Mouse (Mus musculus) stomach, embryonic 15.5 days (tissue): ENCODE measurements around the gene Fbl. TPM values are rescaled to one million over a fixed set of nuclear protein-coding genes. Genes with fewer than 3 reads are reported as not detected.
"Not testable (repeated sequence)": the region's sequence is repeated elsewhere in the genome, so short reads cannot be mapped to it uniquely, and the experiment has no call there.

ENCODE experiments used
- ATAC-seq: fragments of 200-750 bp; cut with Nextera tagmentation; 2 replicates; pipeline ENCODE4 v1.8.0; 2017; ENCODE audit warnings: low read depth, moderate number of reproducible peaks, moderate TSS enrichment; ENCODE audit not compliant: insufficient read depth, low FRiP score
- H3K27ac ChIP-seq: fragments of 300-500 bp; sonication (generic); 2 replicates; pipeline ENCODE4 v1.5.1; 2015; ENCODE audit warnings: mild to moderate bottlenecking, inconsistent platforms
- H3K27me3 ChIP-seq: fragments of 300-500 bp; sonication (generic); replicated peaks from 2 replicates; pipeline ENCODE4 v1.6.1; 2015; ENCODE audit warnings: inconsistent platforms
- H3K36me3 ChIP-seq: fragments of 300-500 bp; sonication (generic); 2 replicates; pipeline ENCODE4 v1.6.1; 2015; ENCODE audit warnings: inconsistent platforms
- H3K4me1 ChIP-seq: fragments of 300-500 bp; sonication (generic); 2 replicates; pipeline ENCODE4 v1.6.1; 2015; ENCODE audit warnings: inconsistent platforms
- H3K4me2 ChIP-seq: fragments of 300-500 bp; sonication (generic); 2 replicates; pipeline ENCODE4 v1.6.1; 2015; ENCODE audit warnings: mild to moderate bottlenecking, inconsistent platforms
- H3K4me3 ChIP-seq: fragments of 300-500 bp; sonication (generic); replicated peaks from 2 replicates; pipeline ENCODE4 v1.5.1; 2015; ENCODE audit warnings: inconsistent platforms
- H3K9ac ChIP-seq: fragments of 300-500 bp; sonication (generic); 2 replicates; pipeline ENCODE4 v1.6.1; 2015; ENCODE audit warnings: inconsistent platforms
- H3K9me3 ChIP-seq: fragments of 300-500 bp; sonication (generic); 2 replicates; pipeline ENCODE4 v1.6.1; 2016; ENCODE audit warnings: inconsistent platforms
- WGBS: fragments of 180-500 bp; shearing (Covaris S2); methylation state at CpG from one replicate; pipeline ENCODE4 v1.1.7; 2015; 5-methylcytosine and 5-hydroxymethylcytosine counted together
- polyA plus RNA-seq: library from polyadenylated mRNA; unstranded; fragments of >200 nt; fragmentation: Nextera tagmentation; extraction: Ambion mirVana; gene quantifications from 2 replicates; pipeline ENCODE4 v1.2.1, GENCODE M21; 2015

Gene Fbl
- polyA plus RNA-seq, 1 experiment from 2014 or later, result 108 TPM

DNA sequence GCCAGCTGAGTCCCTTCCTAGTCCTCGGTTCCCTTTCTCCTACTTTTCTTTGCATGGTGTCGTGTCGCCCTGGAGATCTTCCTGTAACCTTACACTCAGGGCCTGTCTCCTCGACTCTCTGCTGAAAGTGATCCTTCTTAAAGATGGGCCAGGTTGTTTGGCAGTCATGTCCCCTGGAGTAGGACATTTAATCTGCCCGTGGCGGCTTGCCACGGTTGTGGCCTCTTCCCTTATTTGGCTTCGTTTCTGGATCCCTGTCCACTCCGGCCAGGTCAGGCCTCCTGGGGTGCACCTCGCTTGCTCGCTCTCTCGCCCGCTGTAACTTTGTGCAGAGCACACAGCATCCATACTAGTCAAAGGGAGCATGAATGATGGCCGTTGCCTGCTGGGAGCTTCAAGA, 27.0 kb downstream of the Fbl start:
- Histone ChIP-seq H3K9ac (no peak overlapping the region), H3K4me1 (no peaks in the 10 kb centered on the region), H3K27ac (no peak overlapping the region), H3K4me3 (no peak overlapping the region), H3K27me3 (no peaks in the 10 kb centered on the region), H3K36me3 (peaks cover 14% of the 10 kb centered on the region; the same call in 1 of the 2 replicates), H3K9me3 (no peaks in the 10 kb centered on the region), H3K4me2 (no peak overlapping the region)
- WGBS, result 72% methylated on average over 14 of the region's 14 CpGs
- no peak for ATAC-seq

GRCm38 (mm10) chr7:28199054-28199453, 29.5 kb downstream of the Fbl start:
- H3K4me3 ChIP-seq, result no peak overlapping the region
- no peak overlapping the region for H3K27ac ChIP-seq
- no peak overlapping the region for H3K9ac ChIP-seq
- H3K9me3 ChIP-seq, result no peaks in the 10 kb centered on the region
- H3K36me3 ChIP-seq, result peaks cover 9% of the 10 kb centered on the region; the same call in 1 of the 2 replicates
- no peaks in the 10 kb centered on the region for H3K4me1 ChIP-seq
- WGBS, result 64% methylated on average over 4 of the region's 4 CpGs
- H3K27me3 ChIP-seq, result no peaks in the 10 kb centered on the region
- no peak overlapping the region for H3K4me2 ChIP-seq
- ATAC-seq, result no peak

- Histone ChIP-seq H3K36me3 (no peaks in the 10 kb centered on the region), H3K4me3 (no peak overlapping the region), H3K9me3 (no peaks in the 10 kb centered on the region), H3K4me2 (no peak overlapping the region), H3K27me3 (no peaks in the 10 kb centered on the region), H3K27ac (no peak overlapping the region), H3K4me1 (no peaks in the 10 kb centered on the region), H3K9ac (no peak overlapping the region)
- 49% methylated on average over 19 of the region's 19 CpGs for whole genome bisulfite sequencing
- no peak for ATAC-seq
These were observed 33.9 kb downstream of the Fbl start for GRCm38 (mm10) chr7:28203207-28204108.

- H3K27me3 ChIP-seq, result no peaks in the 10 kb centered on the region
- no peak overlapping the region for H3K4me2 ChIP-seq
- no peaks in the 10 kb centered on the region for H3K36me3 ChIP-seq
- H3K9me3 ChIP-seq, result no peaks in the 10 kb centered on the region
- no peaks in the 10 kb centered on the region for H3K4me1 ChIP-seq
- H3K4me3 ChIP-seq, result no peak overlapping the region
- no peak overlapping the region for H3K9ac ChIP-seq
- no peak overlapping the region for H3K27ac ChIP-seq
- ATAC-seq, result no peak
- WGBS, result 69% methylated on average over 4 of the region's 4 CpGs
These were observed 36.6 kb downstream of the Fbl start for GRCm38 (mm10) chr7:28206044-28206600.

DNA sequence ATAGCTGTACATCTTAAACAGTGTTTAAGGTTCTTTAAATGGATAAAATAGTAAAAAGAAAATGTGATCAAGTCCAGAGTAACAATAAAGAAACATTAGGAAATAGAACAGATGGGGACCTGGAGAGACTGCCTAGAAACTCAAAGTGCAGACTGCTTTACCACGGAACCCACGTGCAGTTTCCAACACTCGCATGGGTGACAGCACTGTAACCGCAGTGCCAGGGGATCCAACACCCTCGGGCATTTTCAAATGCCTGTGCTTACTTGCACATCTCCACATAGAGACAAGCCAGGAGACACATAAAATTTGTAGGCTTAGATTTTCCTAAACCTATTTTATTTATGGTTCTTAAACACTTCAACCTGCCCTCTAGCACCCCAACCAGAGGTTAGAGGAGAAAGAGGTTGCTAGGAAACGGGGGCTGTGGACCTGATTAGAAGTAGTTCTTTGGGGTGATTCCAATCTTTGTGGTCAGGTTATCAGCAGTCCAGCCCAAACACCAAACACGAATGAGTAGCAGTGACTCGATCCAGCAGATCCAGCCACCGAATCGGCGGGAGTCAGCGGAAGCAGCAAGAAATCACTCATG, 39.0 kb downstream of the Fbl start:
- H3K4me2 ChIP-seq, result peak overlapping the region; percentile 56
- no peaks in the 10 kb centered on the region for H3K9me3 ChIP-seq
- no peaks in the 10 kb centered on the region for H3K27me3 ChIP-seq
- WGBS, result 33% methylated on average over 12 of the region's 12 CpGs
- peak overlapping the region; percentile 33 for H3K4me3 ChIP-seq
- no peak overlapping the region for H3K9ac ChIP-seq
- no peak overlapping the region for H3K27ac ChIP-seq
- H3K36me3 ChIP-seq, result no peaks in the 10 kb centered on the region
- H3K4me1 ChIP-seq, result no peaks in the 10 kb centered on the region
- peak; percentile 35; the same call in 1 of the 2 replicates for ATAC-seq

- Histone ChIP-seq H3K4me2 (peak overlapping the region; percentile 56), H3K9ac (no peak overlapping the region), H3K9me3 (no peaks in the 10 kb centered on the region), H3K4me1 (no peaks in the 10 kb centered on the region), H3K36me3 (no peaks in the 10 kb centered on the region), H3K27ac (no peak overlapping the region; the same call in 1 of the 2 replicates), H3K27me3 (no peaks in the 10 kb centered on the region), H3K4me3 (peak overlapping the region; percentile 33)
- 45% methylated on average over 19 of the region's 19 CpGs for WGBS
- ATAC-seq, result peak; percentile 78; the same call in 1 of the 2 replicates
These were observed 39.5 kb downstream of the Fbl start for GRCm38 (mm10) chr7:28208988-28209508.

- no peak for ATAC-seq
- Histone ChIP-seq H3K4me2 (no peak overlapping the region), H3K9ac (no peak overlapping the region), H3K4me3 (no peak overlapping the region), H3K36me3 (no peaks in the 10 kb centered on the region), H3K27me3 (no peaks in the 10 kb centered on the region), H3K4me1 (no peaks in the 10 kb centered on the region), H3K27ac (no peak overlapping the region), H3K9me3 (no peaks in the 10 kb centered on the region)
- 47% methylated on average over 5 of the region's 5 CpGs for WGBS
These were observed 41.2 kb downstream of the Fbl start for GRCm38 (mm10) chr7:28210731-28211130.

DNA sequence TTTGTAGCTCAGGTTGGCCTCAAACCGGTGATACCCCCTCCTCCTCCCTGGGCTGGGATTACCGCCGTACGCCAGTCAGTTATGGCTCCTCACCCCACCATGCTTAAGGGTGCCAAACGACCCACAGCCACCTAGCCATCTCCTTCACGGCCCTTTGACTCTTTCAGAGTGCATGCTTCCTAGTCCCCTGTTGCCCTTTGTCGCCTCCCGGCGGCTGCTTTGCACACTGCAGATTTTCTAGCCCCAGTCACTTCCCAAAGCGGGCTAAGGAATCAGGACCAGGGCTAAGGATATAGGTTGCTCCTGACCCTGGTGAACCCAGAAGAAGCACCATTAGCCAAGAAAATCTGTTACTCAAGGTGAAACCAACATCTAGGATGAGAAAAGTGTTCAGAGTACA, 44.6 kb downstream of the Fbl start:
- H3K9me3 ChIP-seq, result no peaks in the 10 kb centered on the region
- no peaks in the 10 kb centered on the region for H3K27me3 ChIP-seq
- H3K4me3 ChIP-seq, result no peak overlapping the region
- H3K27ac ChIP-seq, result no peak overlapping the region
- H3K9ac ChIP-seq, result no peak overlapping the region
- no peak overlapping the region for H3K4me2 ChIP-seq
- H3K36me3 ChIP-seq, result no peaks in the 10 kb centered on the region
- 25% methylated on average over 10 of the region's 10 CpGs for WGBS
- no peaks in the 10 kb centered on the region for H3K4me1 ChIP-seq
- no peak for ATAC-seq

- H3K27ac ChIP-seq, ATAC-seq, H3K9ac ChIP-seq, H3K4me3 ChIP-seq, H3K36me3 ChIP-seq, H3K9me3 ChIP-seq, H3K4me1 ChIP-seq, H3K27me3 ChIP-seq, H3K4me2 ChIP-seq: not testable (repeated sequence)
- 79% methylated on average over 2 of the region's 2 CpGs for WGBS
These were observed 46.4 kb downstream of the Fbl start for GRCm38 (mm10) chr7:28215950-28216349.

GRCm38 (mm10) chr7:28217811-28218210, 48.3 kb downstream of the Fbl start:
- not testable (repeated sequence) for H3K27ac ChIP-seq, ATAC-seq, H3K36me3 ChIP-seq, H3K4me2 ChIP-seq, H3K4me3 ChIP-seq, H3K4me1 ChIP-seq, H3K27me3 ChIP-seq, H3K9ac ChIP-seq, H3K9me3 ChIP-seq
- WGBS, result 88% methylated on average over 13 of the region's 13 CpGs

GRCm38 (mm10) chr7:28218951-28219740, 49.6 kb downstream of the Fbl start:
- not testable (repeated sequence) for H3K4me2 ChIP-seq, H3K27me3 ChIP-seq, ATAC-seq, H3K27ac ChIP-seq, H3K4me3 ChIP-seq, H3K9me3 ChIP-seq, H3K4me1 ChIP-seq, H3K36me3 ChIP-seq, H3K9ac ChIP-seq
- WGBS, result 90% methylated on average over 20 of the region's 20 CpGs
